Mouse (Mus musculus): ENCODE data around the gene 1700030K09Rik. TPM values are rescaled to one million over a fixed set of nuclear protein-coding genes. Genes with fewer than 3 reads are reported as not detected.

Gene 1700030K09Rik
- polyA plus RNA-seq, 1 experiment from 2014 or later: 9.8 TPM

DNA sequence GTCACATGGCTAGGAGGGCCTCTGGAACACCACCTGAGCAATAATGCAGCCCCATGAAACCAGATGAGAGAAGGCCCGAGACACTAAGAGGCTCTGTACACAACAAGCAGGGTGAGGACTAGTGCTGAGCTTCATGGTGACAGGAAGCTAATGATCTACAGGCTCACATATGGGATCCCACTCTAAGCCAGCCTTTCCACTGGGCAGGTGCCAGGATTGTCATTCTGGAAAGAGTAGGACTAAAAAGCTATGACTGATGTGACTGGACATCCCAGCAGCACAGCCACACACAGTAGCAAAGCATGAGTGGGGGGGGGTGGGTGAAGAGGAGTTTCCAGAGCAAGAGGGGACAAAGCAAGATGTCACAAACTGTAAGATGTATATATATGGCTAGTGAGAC is 54.2 kb downstream of the 1700030K09Rik start:
- WGBS: 71% methylated on average over 1 of the region's 1 CpGs
- Histone ChIP-seq H3K27me3 (ENCODE audit: control insufficient read depth, insufficient read depth, low read length) (no peaks in the 10 kb centered on the region), H3K9me3 (replicated peaks; ENCODE audit: control insufficient read depth, low read length) (no peaks in the 10 kb centered on the region), H3K9ac (ENCODE audit: low read length) (no peak overlapping the region), H3K4me3 (ENCODE audit: low read length) (no peak overlapping the region), H3K36me3 (ENCODE audit: control insufficient read depth, insufficient read depth) (peaks cover 18% of the 10 kb centered on the region), H3K4me2 (ENCODE audit: low read depth, low read length) (no peak overlapping the region), H3K27ac (ENCODE audit: low read length) (no peak overlapping the region), H3K4me1 (ENCODE audit: control insufficient read depth, insufficient read depth, low read length) (peaks cover 27% of the 10 kb centered on the region)
- ATAC-seq (replicated peaks; ENCODE audit: extremely low read depth, insufficient read depth, low FRiP score): no peak

- H3K9ac ChIP-seq (ENCODE audit: low read length): no peak overlapping the region
- no peaks in the 10 kb centered on the region for H3K9me3 ChIP-seq (replicated peaks; ENCODE audit: control insufficient read depth, low read length)
- no peak overlapping the region for H3K4me3 ChIP-seq (ENCODE audit: low read length)
- no peaks in the 10 kb centered on the region for H3K27me3 ChIP-seq (ENCODE audit: control insufficient read depth, insufficient read depth, low read length)
- WGBS: 76% methylated on average over 4 of the region's 4 CpGs
- H3K27ac ChIP-seq (ENCODE audit: low read length): no peak overlapping the region
- H3K4me1 ChIP-seq (ENCODE audit: control insufficient read depth, insufficient read depth, low read length): peaks cover 29% of the 10 kb centered on the region
- H3K36me3 ChIP-seq (ENCODE audit: control insufficient read depth, insufficient read depth): peaks cover 18% of the 10 kb centered on the region
- no peak for ATAC-seq (replicated peaks; ENCODE audit: extremely low read depth, insufficient read depth, low FRiP score)
- H3K4me2 ChIP-seq (ENCODE audit: low read depth, low read length): no peak overlapping the region
These were observed 54.8 kb downstream of the 1700030K09Rik start for GRCm38 (mm10) chr8:72498527-72498926.

- H3K4me2 ChIP-seq (ENCODE audit: low read depth, low read length): no peak overlapping the region
- H3K27ac ChIP-seq (ENCODE audit: low read length): peak overlapping the region; percentile 86
- H3K27me3 ChIP-seq (ENCODE audit: control insufficient read depth, insufficient read depth, low read length): no peaks in the 10 kb centered on the region
- ATAC-seq (replicated peaks; ENCODE audit: extremely low read depth, insufficient read depth, low FRiP score): peak; percentile 59
- no peak overlapping the region for H3K4me3 ChIP-seq (ENCODE audit: low read length)
- H3K9me3 ChIP-seq (replicated peaks; ENCODE audit: control insufficient read depth, low read length): no peaks in the 10 kb centered on the region
- H3K36me3 ChIP-seq (ENCODE audit: control insufficient read depth, insufficient read depth): peaks cover 18% of the 10 kb centered on the region
- no peak overlapping the region for H3K9ac ChIP-seq (ENCODE audit: low read length)
- peaks cover 34% of the 10 kb centered on the region for H3K4me1 ChIP-seq (ENCODE audit: control insufficient read depth, insufficient read depth, low read length)
- 48% methylated on average over 2 of the region's 2 CpGs for WGBS
These were observed 56.0 kb downstream of the 1700030K09Rik start for GRCm38 (mm10) chr8:72499521-72500284.

- H3K4me1 ChIP-seq (ENCODE audit: control insufficient read depth, insufficient read depth, low read length): peaks cover 40% of the 10 kb centered on the region
- no peaks in the 10 kb centered on the region for H3K27me3 ChIP-seq (ENCODE audit: control insufficient read depth, insufficient read depth, low read length)
- no peak overlapping the region for H3K4me2 ChIP-seq (ENCODE audit: low read depth, low read length)
- peaks cover 13% of the 10 kb centered on the region for H3K36me3 ChIP-seq (ENCODE audit: control insufficient read depth, insufficient read depth)
- no peak overlapping the region for H3K4me3 ChIP-seq (ENCODE audit: low read length)
- ATAC-seq (replicated peaks; ENCODE audit: extremely low read depth, insufficient read depth, low FRiP score): no peak
- WGBS: 45% methylated on average over 1 of the region's 1 CpGs
- H3K9me3 ChIP-seq (replicated peaks; ENCODE audit: control insufficient read depth, low read length): no peaks in the 10 kb centered on the region
- H3K27ac ChIP-seq (ENCODE audit: low read length): peak overlapping the region; percentile 86
- 0 out of 2 replicates have a peak overlapping the region, but pooled peaks have one; percentile 21 for H3K9ac ChIP-seq (ENCODE audit: low read length)
These were observed 56.8 kb downstream of the 1700030K09Rik start for GRCm38 (mm10) chr8:72500521-72500931.

DNA sequence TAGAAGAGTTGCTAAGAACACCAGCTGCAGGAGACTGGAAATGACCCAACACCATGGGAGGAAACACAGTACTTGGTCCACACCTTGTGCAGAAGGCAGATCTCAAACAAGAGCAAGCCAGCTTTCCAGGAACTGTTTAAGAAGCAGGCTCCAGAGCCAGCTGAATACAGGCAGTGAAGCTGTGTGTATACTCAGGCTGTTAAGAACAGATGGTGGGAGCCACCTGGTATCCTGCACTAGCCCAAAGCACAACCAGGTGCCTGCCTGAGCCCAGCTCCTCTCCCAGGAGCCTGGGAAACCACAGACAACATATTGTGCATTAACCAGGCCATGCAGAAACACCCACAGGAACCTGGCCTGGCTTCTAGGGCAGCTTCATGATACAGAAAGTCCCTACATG is 60.5 kb downstream of the 1700030K09Rik start:
- no peak overlapping the region for H3K4me3 ChIP-seq (ENCODE audit: low read length)
- no peak for ATAC-seq (replicated peaks; ENCODE audit: extremely low read depth, insufficient read depth, low FRiP score)
- H3K4me2 ChIP-seq (ENCODE audit: low read depth, low read length): no peak overlapping the region
- no peaks in the 10 kb centered on the region for H3K9me3 ChIP-seq (replicated peaks; ENCODE audit: control insufficient read depth, low read length)
- H3K4me1 ChIP-seq (ENCODE audit: control insufficient read depth, insufficient read depth, low read length): peaks cover 49% of the 10 kb centered on the region
- no peaks in the 10 kb centered on the region for H3K27me3 ChIP-seq (ENCODE audit: control insufficient read depth, insufficient read depth, low read length)
- H3K27ac ChIP-seq (ENCODE audit: low read length): peak overlapping the region; percentile 30; the same call in 1 of the 2 replicates
- H3K36me3 ChIP-seq (ENCODE audit: control insufficient read depth, insufficient read depth): no peaks in the 10 kb centered on the region
- no peak overlapping the region for H3K9ac ChIP-seq (ENCODE audit: low read length)

- Histone ChIP-seq H3K4me2 (ENCODE audit: low read depth, low read length) (no peak overlapping the region), H3K4me1 (ENCODE audit: control insufficient read depth, insufficient read depth, low read length) (peaks cover 44% of the 10 kb centered on the region), H3K9me3 (replicated peaks; ENCODE audit: control insufficient read depth, low read length) (no peaks in the 10 kb centered on the region), H3K4me3 (ENCODE audit: low read length) (no peak overlapping the region), H3K27me3 (ENCODE audit: control insufficient read depth, insufficient read depth, low read length) (no peaks in the 10 kb centered on the region), H3K9ac (ENCODE audit: low read length) (no peak overlapping the region), H3K36me3 (ENCODE audit: control insufficient read depth, insufficient read depth) (no peaks in the 10 kb centered on the region), H3K27ac (ENCODE audit: low read length) (peak overlapping the region; percentile 30; the same call in 1 of the 2 replicates)
- no peak for ATAC-seq (replicated peaks; ENCODE audit: extremely low read depth, insufficient read depth, low FRiP score)
These were observed 61.1 kb downstream of the 1700030K09Rik start for GRCm38 (mm10) chr8:72504637-72505314.

GRCm38 (mm10) chr8:72507505-72507904 is 63.8 kb downstream of the 1700030K09Rik start:
- no peak for ATAC-seq (replicated peaks; ENCODE audit: extremely low read depth, insufficient read depth, low FRiP score)
- WGBS: 82% methylated on average over 1 of the region's 1 CpGs
- Histone ChIP-seq H3K4me2 (ENCODE audit: low read depth, low read length) (no peak overlapping the region), H3K27ac (ENCODE audit: low read length) (no peak overlapping the region), H3K27me3 (ENCODE audit: control insufficient read depth, insufficient read depth, low read length) (no peaks in the 10 kb centered on the region), H3K9me3 (replicated peaks; ENCODE audit: control insufficient read depth, low read length) (no peaks in the 10 kb centered on the region), H3K9ac (ENCODE audit: low read length) (no peak overlapping the region), H3K36me3 (ENCODE audit: control insufficient read depth, insufficient read depth) (no peaks in the 10 kb centered on the region), H3K4me3 (ENCODE audit: low read length) (no peak overlapping the region), H3K4me1 (ENCODE audit: control insufficient read depth, insufficient read depth, low read length) (peaks cover 47% of the 10 kb centered on the region)

Small RNAs within 50 kb of the gene (microRNA-seq; reads per million reads assigned to microRNA genes)
- gene Mir7068: 2.0 reads per million, percentile 4 among the genes with 10 or more reads in this experiment

Other genes starting within 250 kb of the 1700030K09Rik start
- not detected in 2 replicates for gene Cib3, start 231.0 kb upstream of the 1700030K09Rik start, polyA plus RNA-seq (2015; fragmentation: Nextera tagmentation; extraction: Ambion mirVana)
- gene Gm11034, start 230.2 kb upstream of the 1700030K09Rik start, polyA plus RNA-seq (2015; fragmentation: Nextera tagmentation; extraction: Ambion mirVana): not detected in 2 replicates
- 44.1 and 46.6 TPM in 2 replicates for gene Fam32a, start 224.2 kb upstream of the 1700030K09Rik start, polyA plus RNA-seq (2015; fragmentation: Nextera tagmentation; extraction: Ambion mirVana)
- gene Ap1m1, start 203.9 kb upstream of the 1700030K09Rik start, polyA plus RNA-seq (2015; fragmentation: Nextera tagmentation; extraction: Ambion mirVana): 120 and 121 TPM in 2 replicates
- 15.0 and 30.4 TPM in 2 replicates for gene Gm10282, start 138.6 kb upstream of the 1700030K09Rik start, polyA plus RNA-seq (2015; fragmentation: Nextera tagmentation; extraction: Ambion mirVana)
- gene Klf2, start 124.8 kb upstream of the 1700030K09Rik start, polyA plus RNA-seq (2015; fragmentation: Nextera tagmentation; extraction: Ambion mirVana): 14.8 and 15.3 TPM in 2 replicates
- gene Eps15l1, start 22.4 kb upstream of the 1700030K09Rik start, polyA plus RNA-seq (2015; fragmentation: Nextera tagmentation; extraction: Ambion mirVana): 38.8 and 40.2 TPM in 2 replicates
- 1.4 and 1.5 TPM in 2 replicates for gene Calr3, start within 50 bp of the 1700030K09Rik start, polyA plus RNA-seq (2015; fragmentation: Nextera tagmentation; extraction: Ambion mirVana)
- gene Cherp, start 31.3 kb downstream of the 1700030K09Rik start, polyA plus RNA-seq (2015; fragmentation: Nextera tagmentation; extraction: Ambion mirVana): 36.8 and 45.6 TPM in 2 replicates
- 7.8 and 13.1 TPM in 2 replicates for gene Slc35e1, start 48.7 kb downstream of the 1700030K09Rik start, polyA plus RNA-seq (2015; fragmentation: Nextera tagmentation; extraction: Ambion mirVana)
- 11.5 and 12.7 TPM in 2 replicates for gene Med26, start 104.4 kb downstream of the 1700030K09Rik start, polyA plus RNA-seq (2015; fragmentation: Nextera tagmentation; extraction: Ambion mirVana)
- 97.1 and 108 TPM in 2 replicates for gene Smim7, start 127.2 kb downstream of the 1700030K09Rik start, polyA plus RNA-seq (2015; fragmentation: Nextera tagmentation; extraction: Ambion mirVana)
- gene Tmem38a, start 128.2 kb downstream of the 1700030K09Rik start, polyA plus RNA-seq (2015; fragmentation: Nextera tagmentation; extraction: Ambion mirVana): 117 and 125 TPM in 2 replicates
- 0.38 and 0.40 TPM in 2 replicates for gene Nwd1, start 202.8 kb downstream of the 1700030K09Rik start, polyA plus RNA-seq (2015; fragmentation: Nextera tagmentation; extraction: Ambion mirVana)

Data from heart, embryonic 16.5 days (tissue).